Mouse (Mus musculus) heart, adult 9 months (tissue): ENCODE data around the gene Rec114.

Source experiments
- DNase-seq, 2 experiments: peaks; one replicate each; pipeline ENCODE4 v3.0.0; 2022; ENCODE audit warnings: low spot score in 2 of 2

Gene Rec114

GRCm38 (mm10) chr9:58716886-58717285 is 26.9 kb downstream of the Rec114 start:
- no peak for DNase-seq

GRCm38 (mm10) chr9:58710642-58711041 is 33.1 kb downstream of the Rec114 start:
- DNase-seq: no peak

- DNase-seq: peak; percentile 3 to 50
Observed at GRCm38 (mm10) chr9:58709939-58710338, 33.8 kb downstream of the Rec114 start.

- no peak for DNase-seq
Observed at GRCm38 (mm10) chr9:58707796-58708195, 36.0 kb downstream of the Rec114 start.

GRCm38 (mm10) chr9:58706024-58706423 is 37.7 kb downstream of the Rec114 start:
- no peak for DNase-seq

GRCm38 (mm10) chr9:58703766-58704165 is 40.0 kb downstream of the Rec114 start:
- no peak for DNase-seq

GRCm38 (mm10) chr9:58701751-58702150 is 42.0 kb downstream of the Rec114 start:
- no peak for DNase-seq

- DNase-seq: no peak
Observed at GRCm38 (mm10) chr9:58698486-58698885, 45.3 kb downstream of the Rec114 start.

GRCm38 (mm10) chr9:58691471-58691870 is 52.3 kb downstream of the Rec114 start:
- no peak for DNase-seq

GRCm38 (mm10) chr9:58690701-58691100 is 53.1 kb downstream of the Rec114 start:
- DNase-seq: no peak

GRCm38 (mm10) chr9:58688076-58688475 is 55.7 kb downstream of the Rec114 start:
- DNase-seq: no peak

- no peak for DNase-seq
Observed at GRCm38 (mm10) chr9:58685290-58685689, 58.5 kb downstream of the Rec114 start.

GRCm38 (mm10) chr9:58683372-58683771 is 60.4 kb downstream of the Rec114 start:
- no peak for DNase-seq

- no peak for DNase-seq
Observed at GRCm38 (mm10) chr9:58682106-58682505, 61.7 kb downstream of the Rec114 start.

- DNase-seq: no peak
Observed at GRCm38 (mm10) chr9:58681411-58681810, 62.4 kb downstream of the Rec114 start.

- no peak for DNase-seq
Observed at GRCm38 (mm10) chr9:58675371-58675770, 68.4 kb downstream of the Rec114 start.

GRCm38 (mm10) chr9:58674736-58675135 is 69.0 kb downstream of the Rec114 start:
- no peak for DNase-seq

GRCm38 (mm10) chr9:58672474-58672873 is 71.3 kb downstream of the Rec114 start:
- peak; percentile 49 to 56 for DNase-seq

GRCm38 (mm10) chr9:58669819-58670218 is 73.9 kb downstream of the Rec114 start:
- no peak for DNase-seq

GRCm38 (mm10) chr9:58669071-58669470 is 74.7 kb downstream of the Rec114 start:
- DNase-seq: no peak

GRCm38 (mm10) chr9:58668171-58668570 is 75.6 kb downstream of the Rec114 start:
- no peak for DNase-seq

GRCm38 (mm10) chr9:58667244-58667643 is 76.5 kb downstream of the Rec114 start:
- DNase-seq: no peak

- no peak for DNase-seq
Observed at GRCm38 (mm10) chr9:58666191-58666590, 77.6 kb downstream of the Rec114 start.

GRCm38 (mm10) chr9:58665492-58665891 is 78.3 kb downstream of the Rec114 start:
- no peak for DNase-seq

GRCm38 (mm10) chr9:58662791-58663190 is 81.0 kb downstream of the Rec114 start:
- DNase-seq: no peak
